Comparison of ENCODE assay signal across 13 mouse cellular contexts in the genomic region with DNA sequence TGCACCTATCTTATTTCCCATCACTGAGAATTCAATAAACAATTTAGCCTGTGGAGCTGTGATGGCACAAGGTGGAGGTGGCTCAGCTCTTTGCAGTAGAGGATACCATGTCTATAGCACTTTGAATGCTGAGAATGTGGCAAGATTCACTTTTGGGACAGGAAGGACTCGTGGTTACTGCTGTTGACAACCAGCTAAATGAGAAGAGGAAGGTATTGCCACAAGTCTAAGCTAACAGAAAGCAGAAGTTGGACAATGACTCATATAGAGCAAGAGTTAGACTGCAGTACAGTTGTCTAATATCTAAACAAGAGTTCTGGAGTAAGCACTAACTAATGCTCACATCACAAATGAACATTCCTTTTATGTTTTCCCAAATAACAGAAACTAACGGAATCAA.
DNase-seq lines count a peak whose midpoint lies in the region; ATAC-seq lines count a peak whose summit lies in the region.
"Had no signal": no experiment of that assay in that cellular context is flagged by ENCODE, and none has a peak within 500 bp of the region (broad histone marks: within the 10 kb centered on the region; RNA-seq: fewer than 3 reads in every experiment).

No protein-coding gene starts in this region.

- no peak overlapping the region for H3K4me3 ChIP-seq in brown adipose tissue, adult 24 weeks (ENCODE audit: insufficient read depth, low read depth, low read length)
- H3K4me3 ChIP-seq: stomach, embryonic 15.5 days had no signal

- peak; percentile 92 for DNase-seq in heart, adult 11 months
- no peak for DNase-seq in heart, adult 8-10 months (ENCODE audit: low spot score)
- DNase-seq in CD4-positive, CD25-positive, alpha-beta regulatory T cell, adult 2 months (ENCODE audit: low read depth, low spot score), result peak; percentile 70
- no peak for DNase-seq in embryo, embryonic 11 days
- no peak for DNase-seq in adrenal gland, postnatal 14 days
- DNase-seq: gastrocnemius, postnatal 14 days; retina, postnatal 1 day had no signal

- ATAC-seq in megakaryocyte progenitor cell, adult 5-6 weeks (replicated peaks; ENCODE audit: poor library complexity), result peak; percentile 74
- ATAC-seq in erythroblast, adult 5-6 weeks (replicated peaks; ENCODE audit: low FRiP score, poor library complexity, severe bottlenecking), result no peak
- ATAC-seq: forebrain, embryonic 14.5 days; intestine, postnatal 0 days had no signal

- peaks cover 3% of the 10 kb centered on the region for H3K4me1 ChIP-seq in brown adipose tissue, adult 24 weeks (ENCODE audit: control insufficient read depth, insufficient read depth, insufficient read length, low read length)

- H3K27ac ChIP-seq in brown adipose tissue, adult 24 weeks (replicated peaks; ENCODE audit: low read depth, low read length), result 0 out of 2 replicates have a peak overlapping the region, but pooled peaks have one; percentile 29
- H3K27ac ChIP-seq: stomach, embryonic 15.5 days had no signal

Comparison
In these comparisons a context has a peak if more than half of its experiments do, and no peak if none do; other contexts are left out.
1. DNase-seq: peak in heart, adult 11 months (single experiment) and CD4-positive, CD25-positive, alpha-beta regulatory T cell, adult 2 months (single experiment); none in heart, adult 8-10 months (single experiment), embryo, embryonic 11 days (single experiment) and adrenal gland, postnatal 14 days (single experiment).